Mouse (Mus musculus) frontal cortex, postnatal 25 days (tissue): ENCODE measurements at regions not wholly inside any gene's neighbourhood (a gene's known extent, or its start where the extent isn't known, plus 50 kb on each side); places are given as distances from the start of the nearest gene placed in this dataset.

Experiments used
- DNase-seq, 2 experiments: peaks; one replicate each; pipeline ENCODE4 v3.0.0; 2022; ENCODE audit warnings: low spot score in 2 of 2

- no peak for DNase-seq
Observed at GRCm38 (mm10) chr2:61354104-61354503, 224.3 kb upstream of the Tank start.

GRCm38 (mm10) chr2:61347451-61347850 is 230.9 kb upstream of the Tank start:
- DNase-seq = no peak

- DNase-seq = no peak
Observed at GRCm38 (mm10) chr2:61346012-61346760, 232.2 kb upstream of the Tank start.

GRCm38 (mm10) chr2:61345311-61345710 is 233.1 kb upstream of the Tank start:
- no peak for DNase-seq

GRCm38 (mm10) chr2:61344556-61345131 is 233.7 kb upstream of the Tank start:
- peak; percentile 4 to 7 for DNase-seq

GRCm38 (mm10) chr2:61341254-61341653 is 237.1 kb upstream of the Tank start:
- DNase-seq = no peak

- DNase-seq = no peak
Observed at GRCm38 (mm10) chr2:61319226-61319625, 259.2 kb upstream of the Tank start.

GRCm38 (mm10) chr2:61310405-61310804 is 268.0 kb upstream of the Tank start:
- DNase-seq = no peak

- no peak for DNase-seq
Observed at GRCm38 (mm10) chr2:61309219-61309618, 269.2 kb upstream of the Tank start.

- DNase-seq = no peak
Observed at GRCm38 (mm10) chr2:61297135-61297534, 281.2 kb upstream of the Tank start.

- DNase-seq = no peak
Observed at GRCm38 (mm10) chr2:61296606-61297005, 281.8 kb upstream of the Tank start.

- DNase-seq = no peak
Observed at GRCm38 (mm10) chr2:61295261-61295964, 283.0 kb upstream of the Tank start.

- no peak for DNase-seq
Observed at GRCm38 (mm10) chr2:61288246-61288645, 290.1 kb upstream of the Tank start.

- no peak for DNase-seq
Observed at GRCm38 (mm10) chr2:61284706-61285105, 293.7 kb upstream of the Tank start.

GRCm38 (mm10) chr2:61283829-61284601 is 294.4 kb upstream of the Tank start:
- DNase-seq = no peak

GRCm38 (mm10) chr2:61272721-61273120 is 305.7 kb upstream of the Tank start:
- no peak for DNase-seq

- no peak for DNase-seq
Observed at GRCm38 (mm10) chr2:61267706-61268105, 304.7 kb upstream of the Rbms1 start.

GRCm38 (mm10) chr2:61250068-61250800 is 287.2 kb upstream of the Rbms1 start:
- no peak for DNase-seq

- no peak for DNase-seq
Observed at GRCm38 (mm10) chr2:61247956-61248355, 285.0 kb upstream of the Rbms1 start.

- DNase-seq = no peak
Observed at GRCm38 (mm10) chr2:61247336-61247735, 284.3 kb upstream of the Rbms1 start.

GRCm38 (mm10) chr2:61246691-61247258 is 283.8 kb upstream of the Rbms1 start:
- no peak for DNase-seq
